Mouse (Mus musculus): ENCODE data around the gene C1ql2. TPM values are rescaled to one million over a fixed set of nuclear protein-coding genes. Genes with fewer than 3 reads are reported as not detected.

Gene C1ql2
- polyA plus RNA-seq (2015; fragmentation: Nextera tagmentation; extraction: Ambion mirVana) = not detected in 2 replicates

DNA sequence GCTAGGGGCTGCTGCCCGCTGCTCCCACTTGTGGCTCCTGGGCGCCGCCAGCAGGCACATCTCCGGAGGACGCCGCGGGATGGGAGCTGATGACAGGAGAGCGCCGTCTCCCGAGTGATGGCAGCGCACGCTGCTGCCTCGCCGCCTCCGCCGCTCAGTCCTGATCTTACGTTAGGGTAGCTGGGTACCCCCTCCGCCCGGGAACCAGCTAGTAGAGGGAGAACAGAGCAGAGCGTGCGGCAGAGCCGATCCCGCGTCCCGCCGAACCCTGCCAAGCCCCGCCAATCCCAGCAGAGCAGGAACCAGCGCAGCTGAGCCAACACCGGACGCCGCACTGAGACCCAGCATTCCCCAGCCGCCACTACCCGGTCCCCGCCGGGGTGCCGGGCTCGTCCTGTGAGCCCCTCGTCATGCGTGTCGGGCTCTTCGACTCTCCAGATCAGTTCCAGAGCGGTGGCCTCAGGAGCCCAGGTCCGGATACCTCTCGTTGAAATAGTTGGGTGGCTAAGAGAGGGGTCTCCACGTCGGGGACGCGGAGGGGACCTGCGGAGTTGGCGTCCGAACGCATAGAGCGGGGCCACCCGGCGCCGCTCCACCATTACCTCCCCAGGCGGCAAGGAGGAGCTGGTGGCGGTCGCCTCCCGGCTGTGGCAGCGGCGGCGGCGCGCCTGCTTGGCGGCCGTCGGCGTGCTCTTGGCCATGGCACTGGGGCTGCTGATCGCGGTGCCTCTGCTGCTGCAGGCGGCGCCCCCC lies at the start of gene C1ql2:
Gene C1ql2 (plus strand): TSS at position 164 of the 753 bp plus-strand sequence.
- no peaks in the 10 kb centered on the region for H3K36me3 ChIP-seq (replicated peaks; ENCODE audit: insufficient read depth, low read length)
- WGBS (ENCODE audit: insufficient replicate concordance) = 1% methylated on average over 67 of the region's 73 CpGs
- peaks cover 58% of the 10 kb centered on the region for H3K27me3 ChIP-seq (ENCODE audit: insufficient read depth, low read length)
- DNase-seq (no peak), ATAC-seq (no peak)
- TF ChIP-seq CTCF (IDR thresholded peaks at IDR 0.05; ENCODE audit: low read depth) = no peak
- TF ChIP-seq EP300 (IDR thresholded peaks at IDR 0.05; ENCODE audit: low read depth) = no peak
- no peak within 1 kb of the TSS for H3K27ac ChIP-seq (ENCODE audit: low read depth)
- H3K4me3 ChIP-seq (ENCODE audit: low read depth, low read length) = no peak within 1 kb of the TSS
- 0 out of 2 replicates have a peak within 1 kb of the TSS, but pooled peaks have one; percentile 9 for H3K4me2 ChIP-seq (ENCODE audit: low read depth, low read length)
- H3K4me1 ChIP-seq (ENCODE audit: insufficient read depth) = no peaks in the 10 kb centered on the region
- H3K9me3 ChIP-seq (ENCODE audit: low read length) = no peaks in the 10 kb centered on the region
- no peak within 1 kb of the TSS for H3K9ac ChIP-seq (replicated peaks)

DNA sequence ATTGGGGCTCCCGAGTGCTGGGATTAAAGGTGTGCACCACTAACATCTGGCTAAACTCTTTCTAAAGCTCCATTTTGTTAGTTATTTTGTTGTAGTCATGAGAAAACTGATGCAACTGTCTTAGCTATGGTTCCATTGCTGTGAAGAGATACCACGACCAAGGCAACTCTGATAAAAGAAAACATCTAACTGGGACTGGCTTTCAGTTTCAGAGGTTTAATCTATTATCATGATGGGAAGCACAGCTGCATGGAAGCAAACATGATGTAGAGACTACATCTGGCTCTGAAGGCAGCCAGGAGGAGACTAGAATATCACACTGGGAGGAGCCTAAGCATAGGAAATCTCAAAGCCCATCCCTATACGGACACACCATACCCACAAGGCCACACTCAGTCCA lies 48.7 kb upstream of the C1ql2 start:
- no peak overlapping the region for H3K4me3 ChIP-seq (ENCODE audit: low read depth, low read length)
- H3K27me3 ChIP-seq (ENCODE audit: insufficient read depth, low read length) = no peaks in the 10 kb centered on the region
- no peak for ATAC-seq
- 83% methylated on average over 3 of the region's 3 CpGs for WGBS (ENCODE audit: insufficient replicate concordance)
- DNase-seq = no peak
- H3K4me2 ChIP-seq (ENCODE audit: low read depth, low read length) = no peak overlapping the region
- H3K9ac ChIP-seq (replicated peaks) = no peak overlapping the region
- no peak for TF ChIP-seq CTCF (IDR thresholded peaks at IDR 0.05; ENCODE audit: low read depth)
- TF ChIP-seq EP300 (IDR thresholded peaks at IDR 0.05; ENCODE audit: low read depth) = no peak
- peaks cover 11% of the 10 kb centered on the region; the same call in 1 of the 2 replicates for H3K9me3 ChIP-seq (ENCODE audit: low read length)
- no peaks in the 10 kb centered on the region for H3K36me3 ChIP-seq (replicated peaks; ENCODE audit: insufficient read depth, low read length)
- H3K4me1 ChIP-seq (ENCODE audit: insufficient read depth) = no peaks in the 10 kb centered on the region
- H3K27ac ChIP-seq (ENCODE audit: low read depth) = no peak overlapping the region

DNA sequence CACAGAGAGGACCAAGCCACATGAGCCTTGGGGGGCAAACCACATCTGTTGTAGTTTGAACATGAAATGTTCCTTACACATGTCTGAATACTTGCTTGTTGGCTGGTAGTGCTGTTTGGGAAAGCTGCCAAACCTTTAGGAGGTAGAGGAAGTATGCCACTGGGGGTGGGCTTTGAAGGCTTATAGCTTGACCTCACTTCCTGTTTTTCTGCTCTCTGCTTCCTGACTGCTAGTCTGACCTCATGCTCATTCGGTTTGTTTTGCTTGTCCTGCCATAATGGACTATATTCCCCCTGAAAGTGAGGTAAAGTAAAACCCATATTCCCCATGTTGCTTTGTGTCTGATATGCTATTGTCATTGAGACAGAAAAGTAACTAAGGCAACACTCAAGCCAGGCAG lies 46.6 kb upstream of the C1ql2 start:
- no peaks in the 10 kb centered on the region for H3K4me1 ChIP-seq (ENCODE audit: insufficient read depth)
- no peaks in the 10 kb centered on the region for H3K36me3 ChIP-seq (replicated peaks; ENCODE audit: insufficient read depth, low read length)
- no peak overlapping the region for H3K4me3 ChIP-seq (ENCODE audit: low read depth, low read length)
- DNase-seq (no peak), ATAC-seq (no peak)
- H3K27me3 ChIP-seq (ENCODE audit: insufficient read depth, low read length) = no peaks in the 10 kb centered on the region
- WGBS (ENCODE audit: insufficient replicate concordance) = 20% methylated on average over 1 of the region's 1 CpGs
- no peak overlapping the region for H3K9ac ChIP-seq (replicated peaks)
- H3K4me2 ChIP-seq (ENCODE audit: low read depth, low read length) = no peak overlapping the region
- TF ChIP-seq EP300 (IDR thresholded peaks at IDR 0.05; ENCODE audit: low read depth) (no peak), CTCF (IDR thresholded peaks at IDR 0.05; ENCODE audit: low read depth) (no peak)
- H3K9me3 ChIP-seq (ENCODE audit: low read length) = peaks cover 11% of the 10 kb centered on the region; the same call in 1 of the 2 replicates
- no peak overlapping the region for H3K27ac ChIP-seq (ENCODE audit: low read depth)

DNA sequence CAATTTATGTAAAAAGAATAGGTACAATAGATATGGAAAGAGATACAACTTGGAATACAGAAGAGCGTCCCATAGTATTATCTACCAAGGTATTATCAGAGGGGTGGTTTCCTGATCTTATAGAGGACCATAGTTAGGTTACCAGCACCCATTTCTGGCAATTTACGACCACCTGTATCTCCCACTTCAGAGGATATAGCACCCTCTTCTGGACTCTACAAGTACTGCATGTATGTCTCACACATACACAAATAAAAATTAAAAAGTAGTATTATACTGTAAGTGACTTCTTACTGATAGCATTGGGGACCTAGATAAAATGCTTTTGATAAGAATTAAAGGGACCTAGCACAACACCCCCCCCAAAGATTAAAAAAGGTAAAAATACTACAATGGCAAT lies 43.4 kb upstream of the C1ql2 start:
- Histone ChIP-seq H3K9me3 (ENCODE audit: low read length) (peaks cover 8% of the 10 kb centered on the region; the same call in 1 of the 2 replicates), H3K4me1 (ENCODE audit: insufficient read depth) (no peaks in the 10 kb centered on the region), H3K4me2 (ENCODE audit: low read depth, low read length) (no peak overlapping the region), H3K36me3 (replicated peaks; ENCODE audit: insufficient read depth, low read length) (no peaks in the 10 kb centered on the region), H3K9ac (replicated peaks) (no peak overlapping the region), H3K4me3 (ENCODE audit: low read depth, low read length) (no peak overlapping the region), H3K27ac (ENCODE audit: low read depth) (no peak overlapping the region), H3K27me3 (ENCODE audit: insufficient read depth, low read length) (no peaks in the 10 kb centered on the region)
- ATAC-seq = no peak
- WGBS (ENCODE audit: insufficient replicate concordance) = 86% methylated on average over 2 of the region's 2 CpGs
- TF ChIP-seq EP300 (IDR thresholded peaks at IDR 0.05; ENCODE audit: low read depth) (no peak), CTCF (IDR thresholded peaks at IDR 0.05; ENCODE audit: low read depth) (peak; percentile 42)
- DNase-seq = no peak

DNA sequence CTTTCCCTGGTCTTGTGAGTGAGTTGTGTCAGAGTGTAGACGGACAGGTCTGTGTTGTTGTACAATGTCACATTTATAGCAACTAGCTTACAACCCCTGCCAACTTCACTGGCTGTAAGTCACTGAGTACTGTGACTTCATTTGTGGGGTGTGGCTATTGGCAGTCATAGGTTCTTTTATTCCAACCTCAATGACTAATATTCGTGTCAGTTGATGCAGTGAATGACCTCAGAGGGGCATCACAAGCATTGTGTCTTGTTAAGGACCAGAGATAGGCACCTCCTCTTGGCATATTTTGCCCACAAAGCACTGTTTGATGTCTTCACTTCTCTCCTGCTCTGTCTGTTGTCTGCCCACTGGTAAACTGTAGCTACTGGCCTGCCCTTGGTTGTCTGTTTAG lies 34.6 kb upstream of the C1ql2 start:
- WGBS (ENCODE audit: insufficient replicate concordance) = 60% methylated on average over 2 of the region's 2 CpGs
- TF ChIP-seq EP300 (IDR thresholded peaks at IDR 0.05; ENCODE audit: low read depth) (no peak), CTCF (IDR thresholded peaks at IDR 0.05; ENCODE audit: low read depth) (no peak)
- Histone ChIP-seq H3K27ac (ENCODE audit: low read depth) (no peak overlapping the region), H3K36me3 (replicated peaks; ENCODE audit: insufficient read depth, low read length) (no peaks in the 10 kb centered on the region), H3K27me3 (ENCODE audit: insufficient read depth, low read length) (no peaks in the 10 kb centered on the region), H3K9me3 (ENCODE audit: low read length) (no peaks in the 10 kb centered on the region), H3K9ac (replicated peaks) (no peak overlapping the region), H3K4me1 (ENCODE audit: insufficient read depth) (no peaks in the 10 kb centered on the region), H3K4me3 (ENCODE audit: low read depth, low read length) (no peak overlapping the region), H3K4me2 (ENCODE audit: low read depth, low read length) (no peak overlapping the region)
- DNase-seq (no peak), ATAC-seq (no peak)

DNA sequence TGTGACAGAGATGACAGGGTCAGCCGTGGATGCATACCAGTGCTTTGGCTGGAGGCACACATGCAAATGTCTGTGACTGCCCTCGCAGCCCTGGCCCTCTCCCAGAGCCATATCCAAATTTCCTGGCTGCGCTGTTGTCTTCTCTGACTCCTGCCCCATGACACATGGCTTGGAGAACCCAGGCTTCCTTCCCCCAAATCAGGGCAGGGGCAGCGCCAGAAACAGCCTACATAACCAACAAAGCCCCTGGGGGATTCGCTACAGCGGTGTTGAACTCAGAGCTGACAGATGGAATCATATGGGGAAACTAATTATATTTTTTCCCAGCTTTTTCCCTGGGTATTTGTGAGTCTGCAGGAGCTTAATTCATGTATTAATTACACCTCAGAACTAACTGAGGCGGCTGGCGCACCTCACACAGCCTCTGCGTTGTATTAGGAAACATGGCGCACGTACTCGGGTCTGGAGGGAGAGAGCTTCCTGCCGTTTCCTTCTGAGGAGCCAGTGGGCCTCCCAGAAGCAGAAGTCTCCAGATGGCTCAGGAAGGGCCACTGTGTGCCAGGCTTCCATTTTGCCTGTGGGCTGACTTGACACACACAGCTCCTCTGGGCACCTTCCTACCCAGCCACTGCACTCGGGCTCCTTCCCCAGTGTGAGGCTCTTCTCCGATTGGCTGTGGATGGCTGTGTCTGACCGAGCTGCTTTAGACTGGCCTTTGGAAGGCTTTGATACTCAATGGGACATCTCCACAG lies 18.9 kb upstream of the C1ql2 start:
- Histone ChIP-seq H3K9me3 (ENCODE audit: low read length) (no peaks in the 10 kb centered on the region), H3K4me1 (ENCODE audit: insufficient read depth) (no peaks in the 10 kb centered on the region), H3K27me3 (ENCODE audit: insufficient read depth, low read length) (no peaks in the 10 kb centered on the region), H3K4me3 (ENCODE audit: low read depth, low read length) (no peak overlapping the region), H3K27ac (ENCODE audit: low read depth) (no peak overlapping the region), H3K36me3 (replicated peaks; ENCODE audit: insufficient read depth, low read length) (no peaks in the 10 kb centered on the region), H3K9ac (replicated peaks) (no peak overlapping the region), H3K4me2 (ENCODE audit: low read depth, low read length) (no peak overlapping the region)
- ATAC-seq (no peak), DNase-seq (no peak)
- TF ChIP-seq CTCF (IDR thresholded peaks at IDR 0.05; ENCODE audit: low read depth) = no peak
- no peak for TF ChIP-seq EP300 (IDR thresholded peaks at IDR 0.05; ENCODE audit: low read depth)
- WGBS (ENCODE audit: insufficient replicate concordance) = 72% methylated on average over 16 of the region's 16 CpGs
